Mouse (Mus musculus) liver, postnatal 0 days (tissue): ENCODE data around the gene Msi2. TPM values are rescaled to one million over a fixed set of nuclear protein-coding genes. Genes with fewer than 3 reads are reported as not detected.

ENCODE experiments used
- ATAC-seq: fragments of 200-750 bp; cut with Nextera tagmentation; 2 replicates; pipeline ENCODE4 v1.8.0; 2017; ENCODE audit warnings: mild to moderate bottlenecking, moderate library complexity
- DNase-seq: peaks from one replicate; pipeline ENCODE4 v3.0.0-alpha.2; 2016
- H3K27ac ChIP-seq: fragments of 300-500 bp; sonication (generic); 2 replicates; pipeline ENCODE4 v1.5.1; 2014; ENCODE audit warnings: antibody characterized with exemption, moderate library complexity, mild to moderate bottlenecking, low read depth
- H3K27me3 ChIP-seq: fragments of 300-500 bp; sonication (generic); 2 replicates; pipeline ENCODE4 v1.6.1; 2014; ENCODE audit warnings: low read length, control low read depth, mixed read lengths; ENCODE audit not compliant: insufficient read depth
- H3K36me3 ChIP-seq: fragments of 300-500 bp; sonication (generic); replicated peaks from 2 replicates; pipeline ENCODE4 v1.6.1; 2014; ENCODE audit warnings: mild to moderate bottlenecking, control low read depth, low read length, moderate library complexity, mixed read lengths; ENCODE audit not compliant: insufficient read depth
- H3K4me1 ChIP-seq: fragments of 300-500 bp; sonication (generic); 2 replicates; pipeline ENCODE4 v1.6.1; 2014; ENCODE audit warnings: antibody characterized with exemption, mild to moderate bottlenecking, control low read depth; ENCODE audit not compliant: insufficient read depth
- H3K4me2 ChIP-seq: fragments of 300-500 bp; sonication (generic); 2 replicates; pipeline ENCODE4 v1.6.1; 2014; ENCODE audit warnings: low read depth, mild to moderate bottlenecking, low read length, moderate library complexity, mixed read lengths
- H3K4me3 ChIP-seq: fragments of 300-500 bp; sonication (generic); 2 replicates; pipeline ENCODE4 v1.5.1; 2014; ENCODE audit warnings: low read depth, low read length
- H3K9ac ChIP-seq: fragments of 300-500 bp; sonication (generic); replicated peaks from 2 replicates; pipeline ENCODE4 v1.6.1; 2014; ENCODE audit warnings: mild to moderate bottlenecking, moderate library complexity
- H3K9me3 ChIP-seq: fragments of 300-500 bp; sonication (generic); 2 replicates; pipeline ENCODE4 v1.6.1; 2016; ENCODE audit warnings: mild to moderate bottlenecking, control low read depth, low read length, mixed read lengths
- CTCF ChIP-seq: sonication (generic); IDR thresholded peaks from 2 replicates; pipeline ENCODE4 v1.5.1; 2016; ENCODE audit warnings: antibody characterized with exemption, low read depth
- EP300 ChIP-seq: IDR thresholded peaks from 2 replicates; pipeline ENCODE4 v1.6.1; 2016; ENCODE audit warnings: antibody characterized with exemption, low read depth, mild to moderate bottlenecking
- WGBS: fragments of 180-500 bp; shearing (Covaris S2); extraction: QIAGEN DNeasy Blood & Tissue Kit; methylation state at CpG from one replicate; pipeline ENCODE4 v1.1.7; 2014; ENCODE audit not compliant: insufficient replicate concordance; 5-methylcytosine and 5-hydroxymethylcytosine counted together
- polyA plus RNA-seq: library from polyadenylated mRNA; unstranded; fragments of >200 nt; fragmentation: Nextera tagmentation; extraction: Ambion mirVana; gene quantifications from 2 replicates; pipeline ENCODE4 v1.2.1, GENCODE M21; 2015

Gene Msi2
- polyA plus RNA-seq, 1 experiment from 2014 or later = 3.7 TPM

DNA sequence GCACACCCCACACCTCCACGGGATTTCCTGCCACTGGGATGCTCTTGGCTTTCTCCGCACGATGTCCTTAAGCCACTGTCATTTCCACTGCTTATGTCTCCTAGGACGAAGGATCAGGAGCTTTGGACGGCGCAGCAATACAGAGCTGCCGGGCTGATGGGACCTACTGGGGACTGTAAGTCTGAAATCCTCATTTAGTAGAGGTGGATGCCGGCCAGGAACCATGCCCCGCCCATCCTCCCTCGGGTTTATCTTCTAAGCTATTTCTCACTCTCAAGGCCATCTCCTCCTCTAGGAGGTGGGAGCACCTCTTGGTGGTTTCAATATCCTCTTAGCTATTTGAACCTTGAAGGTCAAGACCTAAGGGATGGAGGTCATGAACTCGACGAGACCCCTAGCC lies 362.3 kb downstream of the Msi2 start:
- no peak for ATAC-seq
- H3K4me3 ChIP-seq = no peak overlapping the region
- H3K4me1 ChIP-seq = no peaks in the 10 kb centered on the region
- DNase-seq = no peak
- H3K9me3 ChIP-seq = no peaks in the 10 kb centered on the region
- H3K36me3 ChIP-seq = no peaks in the 10 kb centered on the region
- H3K4me2 ChIP-seq = no peak overlapping the region
- WGBS = 79% methylated on average over 12 of the region's 12 CpGs
- no peak for TF ChIP-seq EP300
- no peak for TF ChIP-seq CTCF
- no peak overlapping the region for H3K27ac ChIP-seq
- no peaks in the 10 kb centered on the region for H3K27me3 ChIP-seq
- H3K9ac ChIP-seq = no peak overlapping the region

DNA sequence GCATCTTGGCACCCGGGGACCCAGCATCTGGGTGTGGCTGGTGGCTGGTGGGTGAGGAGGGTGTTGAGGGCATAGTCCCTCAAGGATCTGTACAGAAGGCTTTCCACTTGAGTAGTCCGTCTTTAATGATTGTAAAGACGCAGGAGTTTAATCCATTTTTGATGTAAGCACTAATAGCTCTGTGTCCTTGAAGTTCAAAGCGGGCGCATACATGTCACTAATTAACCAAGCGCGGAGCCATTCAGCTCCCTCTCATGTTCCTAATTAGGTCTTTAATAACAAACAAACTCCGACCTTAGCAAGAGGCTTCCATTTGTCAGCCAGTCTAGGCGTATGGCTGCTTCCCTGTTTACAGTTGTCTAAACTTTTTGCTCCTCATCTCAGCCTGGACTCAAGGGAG lies 363.5 kb downstream of the Msi2 start:
- H3K27me3 ChIP-seq = no peaks in the 10 kb centered on the region
- WGBS = 84% methylated on average over 9 of the region's 9 CpGs
- H3K27ac ChIP-seq = no peak overlapping the region
- H3K9me3 ChIP-seq = no peaks in the 10 kb centered on the region
- DNase-seq = no peak
- no peaks in the 10 kb centered on the region for H3K4me1 ChIP-seq
- TF ChIP-seq CTCF (no peak), EP300 (no peak)
- no peaks in the 10 kb centered on the region for H3K36me3 ChIP-seq
- H3K4me3 ChIP-seq = no peak overlapping the region
- no peak overlapping the region for H3K4me2 ChIP-seq
- H3K9ac ChIP-seq = no peak overlapping the region
- no peak for ATAC-seq

DNA sequence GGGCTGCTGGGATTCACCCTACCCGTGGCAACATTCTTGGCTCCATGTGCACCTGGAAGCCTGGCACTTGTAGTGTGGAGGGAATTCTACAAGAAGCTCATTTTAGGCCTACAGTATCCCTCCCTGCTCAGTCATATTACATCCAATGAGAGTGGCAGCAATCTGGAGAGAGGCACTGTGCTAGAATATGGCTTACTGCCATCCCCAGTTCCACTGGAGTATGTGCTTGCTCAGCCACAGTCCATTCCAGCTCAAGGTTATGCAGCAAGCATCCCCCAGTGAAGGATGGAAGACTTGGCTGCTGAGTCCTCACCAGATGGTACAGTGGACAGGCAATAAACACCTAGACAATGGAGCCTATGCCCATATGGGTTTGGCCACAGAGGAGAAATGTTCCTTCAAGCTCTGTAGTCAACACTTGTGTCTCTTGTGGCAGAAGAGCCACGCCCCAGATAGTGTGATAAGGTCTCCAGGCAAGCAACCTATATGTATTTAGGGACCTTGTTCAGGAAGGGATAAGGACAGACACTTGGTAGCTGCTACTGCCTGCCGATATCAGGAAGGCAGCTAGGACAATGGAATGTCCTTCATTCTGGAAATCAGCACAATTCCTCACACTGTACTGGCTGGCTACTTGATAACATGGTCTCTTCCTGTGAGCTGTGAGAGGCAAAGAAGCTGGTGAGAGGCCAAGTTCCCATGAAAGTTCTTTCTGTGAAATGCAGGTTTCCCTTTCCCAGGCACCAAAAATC lies 366.4 kb downstream of the Msi2 start:
- Histone ChIP-seq H3K4me1 (no peaks in the 10 kb centered on the region), H3K36me3 (no peaks in the 10 kb centered on the region; the same call in 1 of the 2 replicates), H3K4me3 (no peak overlapping the region), H3K27me3 (no peaks in the 10 kb centered on the region), H3K9me3 (no peaks in the 10 kb centered on the region), H3K27ac (no peak overlapping the region), H3K4me2 (no peak overlapping the region), H3K9ac (no peak overlapping the region)
- ATAC-seq (no peak), DNase-seq (no peak)
- WGBS = 67% methylated on average over 3 of the region's 3 CpGs
- TF ChIP-seq EP300 (no peak), CTCF (no peak)

DNA sequence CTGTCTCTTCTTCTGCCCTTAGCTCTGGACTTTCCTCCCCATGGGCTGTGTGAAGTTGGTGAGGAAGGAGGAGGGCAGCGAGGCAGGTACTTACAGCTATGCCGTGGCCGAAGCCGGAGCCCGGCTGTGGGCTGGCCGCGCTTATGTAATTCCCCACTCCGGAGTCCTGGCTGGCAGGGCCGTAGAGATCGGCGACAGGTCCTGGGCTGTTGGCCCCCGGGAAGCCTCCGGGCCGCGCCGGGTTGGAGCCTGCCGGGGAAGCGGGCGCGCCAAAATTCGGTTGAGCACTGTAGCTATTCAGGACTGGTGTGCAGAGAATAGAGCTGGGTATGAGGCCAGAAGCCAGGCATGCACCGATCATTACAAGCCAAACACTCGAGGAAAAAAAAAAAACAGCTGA lies 369.6 kb downstream of the Msi2 start:
- no peaks in the 10 kb centered on the region for H3K9me3 ChIP-seq
- H3K9ac ChIP-seq = no peak overlapping the region
- no peaks in the 10 kb centered on the region for H3K4me1 ChIP-seq
- no peaks in the 10 kb centered on the region for H3K27me3 ChIP-seq
- no peak overlapping the region for H3K4me3 ChIP-seq
- no peak overlapping the region for H3K4me2 ChIP-seq
- no peak overlapping the region for H3K27ac ChIP-seq
- ATAC-seq (no peak), DNase-seq (no peak)
- TF ChIP-seq CTCF = no peak
- no peak for TF ChIP-seq EP300
- 90% methylated on average over 23 of the region's 23 CpGs for WGBS
- H3K36me3 ChIP-seq = peaks cover 5% of the 10 kb centered on the region; the same call in 1 of the 2 replicates

DNA sequence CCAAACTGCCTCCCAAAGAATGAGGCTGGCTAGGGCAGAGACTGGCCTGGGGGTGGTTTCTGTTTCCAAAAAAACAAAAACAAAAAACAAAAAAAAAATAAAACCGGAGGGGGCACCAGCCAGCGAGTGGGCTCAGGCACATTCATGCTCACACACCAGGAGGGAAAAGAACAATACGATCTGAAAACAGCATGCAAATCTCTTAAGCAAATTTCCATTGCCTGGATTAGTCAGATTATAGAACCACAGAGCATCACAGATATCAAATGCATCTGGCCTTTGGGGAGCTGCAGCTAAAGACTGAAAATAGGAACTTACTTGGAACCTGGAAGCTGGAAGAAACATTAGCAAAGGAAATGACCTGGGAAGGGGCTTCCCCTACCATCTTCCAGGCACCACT lies 370.3 kb downstream of the Msi2 start:
- Histone ChIP-seq H3K27me3 (no peaks in the 10 kb centered on the region), H3K9me3 (no peaks in the 10 kb centered on the region), H3K36me3 (peaks cover 5% of the 10 kb centered on the region; the same call in 1 of the 2 replicates), H3K4me3 (no peak overlapping the region), H3K27ac (no peak overlapping the region), H3K4me1 (no peaks in the 10 kb centered on the region), H3K9ac (no peak overlapping the region), H3K4me2 (no peak overlapping the region)
- WGBS = 74% methylated on average over 3 of the region's 3 CpGs
- DNase-seq = no peak
- ATAC-seq = no peak
- no peak for TF ChIP-seq CTCF
- no peak for TF ChIP-seq EP300

DNA sequence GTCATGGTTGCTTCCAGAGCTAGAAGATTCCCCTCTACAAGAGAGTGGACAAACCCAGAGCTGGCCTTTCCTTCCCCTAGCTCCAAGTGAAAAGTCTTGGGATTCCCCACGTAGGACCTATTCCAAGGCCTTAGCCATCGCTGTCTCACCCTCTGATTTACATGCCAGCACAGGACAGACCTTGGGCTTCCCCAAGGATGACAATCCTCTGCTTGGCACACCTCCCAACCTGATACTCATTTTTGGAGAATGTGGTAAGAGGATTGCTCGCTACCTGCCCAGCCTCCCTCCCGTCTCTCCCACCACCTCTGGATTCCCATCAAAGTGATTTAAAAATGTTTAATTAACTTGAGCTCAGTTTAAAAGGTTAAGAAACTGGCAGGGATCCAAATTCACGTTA lies 372.2 kb downstream of the Msi2 start:
- Histone ChIP-seq H3K9me3 (no peaks in the 10 kb centered on the region), H3K4me2 (no peak overlapping the region), H3K4me3 (no peak overlapping the region), H3K9ac (no peak overlapping the region), H3K36me3 (peaks cover 5% of the 10 kb centered on the region; the same call in 1 of the 2 replicates), H3K27me3 (no peaks in the 10 kb centered on the region), H3K27ac (no peak overlapping the region), H3K4me1 (no peaks in the 10 kb centered on the region)
- DNase-seq (no peak), ATAC-seq (no peak)
- WGBS = 80% methylated on average over 5 of the region's 5 CpGs
- no peak for TF ChIP-seq CTCF
- TF ChIP-seq EP300 = no peak
